Mouse (Mus musculus): Measurements from ENCODE around the gene Cltc. TPM values are rescaled to one million over a fixed set of nuclear protein-coding genes. Genes with fewer than 3 reads are reported as not detected.
A peak's percentile ranks its signal among the peaks of the same experiment; 100 is the strongest.

Cltc gene
- polyA plus RNA-seq, 1 experiment from 2014 or later = 143 TPM

DNA sequence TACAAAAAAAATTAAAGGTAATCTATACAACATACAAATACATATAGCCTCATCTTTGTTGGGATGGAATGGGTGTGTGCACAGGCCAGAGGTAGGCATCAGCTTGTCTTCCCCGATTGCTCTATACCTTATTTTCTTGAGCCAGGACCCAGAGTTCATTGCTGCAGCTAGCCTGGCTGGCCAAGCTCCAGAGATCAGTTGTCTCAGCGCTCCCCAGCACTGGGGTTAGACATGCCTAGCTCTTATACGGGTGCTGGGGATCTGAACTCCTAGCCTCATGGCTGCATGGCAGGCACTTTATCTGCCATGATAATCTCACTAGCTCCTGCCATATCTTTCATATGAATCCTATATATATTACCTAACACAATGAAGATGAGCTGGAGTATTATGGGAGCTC is 89.2 kb downstream of the Cltc start:
- DNase-seq (ENCODE audit: low spot score) = no peak
- no peaks in the 10 kb centered on the region for H3K9me3 ChIP-seq
- no peak overlapping the region for H3K27ac ChIP-seq
- no peaks in the 10 kb centered on the region for H3K27me3 ChIP-seq (ENCODE audit: insufficient read depth, poor library complexity, severe bottlenecking)
- 88% methylated on average over 3 of the region's 3 CpGs for WGBS
- H3K4me3 ChIP-seq = no peak overlapping the region
- peaks cover 19% of the 10 kb centered on the region; the same call in 1 of the 2 replicates for H3K36me3 ChIP-seq
- peaks cover 8% of the 10 kb centered on the region; the same call in 1 of the 2 replicates for H3K4me1 ChIP-seq

DNA sequence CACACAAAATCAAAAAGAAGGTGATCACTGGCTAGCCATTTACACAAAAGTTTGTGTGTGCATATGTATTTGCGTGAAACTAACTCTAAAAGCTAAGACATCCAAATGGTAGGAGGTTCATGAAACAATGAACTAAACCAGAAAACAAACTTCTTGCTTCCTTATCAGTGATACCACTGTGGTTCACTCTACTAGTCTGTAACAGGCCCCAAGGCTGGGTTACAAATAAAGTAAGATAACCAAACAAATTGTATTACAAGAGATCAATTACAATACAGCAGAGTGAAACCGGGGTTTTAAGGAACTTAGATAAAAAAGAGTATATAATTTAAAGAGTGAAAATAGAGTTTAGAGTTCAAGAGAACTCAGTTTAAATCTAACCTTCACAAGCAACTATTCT is 89.8 kb downstream of the Cltc start:
- DNase-seq (ENCODE audit: low spot score) = no peak
- Histone ChIP-seq H3K4me1 (peaks cover 8% of the 10 kb centered on the region; the same call in 1 of the 2 replicates), H3K27ac (no peak overlapping the region), H3K36me3 (peaks cover 23% of the 10 kb centered on the region; the same call in 1 of the 2 replicates), H3K4me3 (no peak overlapping the region), H3K27me3 (ENCODE audit: insufficient read depth, poor library complexity, severe bottlenecking) (no peaks in the 10 kb centered on the region), H3K9me3 (no peaks in the 10 kb centered on the region)
- WGBS = 85% methylated on average over 2 of the region's 2 CpGs

DNA sequence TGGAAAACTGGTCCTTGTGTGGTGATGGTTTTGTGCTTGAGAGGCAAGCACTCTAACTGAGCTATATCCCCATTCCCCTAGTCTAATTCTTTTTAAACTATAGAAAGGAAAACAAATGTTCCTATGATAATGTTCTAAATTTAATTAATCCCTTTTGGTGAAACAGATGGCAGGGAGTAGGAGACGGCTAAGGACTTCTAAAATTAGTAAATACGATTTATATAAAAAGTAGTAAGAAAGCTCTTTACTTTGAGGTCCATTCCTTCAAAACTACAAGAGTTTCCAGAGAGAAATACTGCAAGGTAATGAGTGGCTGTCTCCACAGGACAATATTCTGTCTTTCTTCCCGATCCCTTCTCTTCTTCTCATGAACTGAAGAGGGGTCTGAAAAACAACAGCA is 93.0 kb downstream of the Cltc start:
- Histone ChIP-seq H3K9me3 (no peaks in the 10 kb centered on the region), H3K4me3 (no peak overlapping the region), H3K4me1 (no peaks in the 10 kb centered on the region), H3K36me3 (peaks cover 42% of the 10 kb centered on the region), H3K27me3 (ENCODE audit: insufficient read depth, poor library complexity, severe bottlenecking) (no peaks in the 10 kb centered on the region), H3K27ac (no peak overlapping the region)
- DNase-seq (ENCODE audit: low spot score) = no peak
- WGBS = 88% methylated on average over 3 of the region's 3 CpGs

- no peaks in the 10 kb centered on the region for H3K27me3 ChIP-seq (ENCODE audit: insufficient read depth, poor library complexity, severe bottlenecking)
- no peak overlapping the region for H3K27ac ChIP-seq
- peaks cover 42% of the 10 kb centered on the region for H3K36me3 ChIP-seq
These were observed 93.4 kb downstream of the Cltc start for GRCm38 (mm10) chr11:86663977-86664376.

GRCm38 (mm10) chr11:86662986-86663895 is 94.1 kb downstream of the Cltc start:
- WGBS = 84% methylated on average over 8 of the region's 8 CpGs
- H3K27ac ChIP-seq = no peak overlapping the region
- H3K27me3 ChIP-seq (ENCODE audit: insufficient read depth, poor library complexity, severe bottlenecking) = no peaks in the 10 kb centered on the region
- peaks cover 42% of the 10 kb centered on the region for H3K36me3 ChIP-seq
- peak; percentile 82 for DNase-seq (ENCODE audit: low spot score)
- no peaks in the 10 kb centered on the region for H3K4me1 ChIP-seq
- H3K4me3 ChIP-seq = no peak overlapping the region
- no peaks in the 10 kb centered on the region for H3K9me3 ChIP-seq

More at GRCm38 (mm10) chr11:86663977-86664376, 93.4 kb downstream of the Cltc start:
- no peak overlapping the region for H3K4me3 ChIP-seq
- DNase-seq (ENCODE audit: low spot score) = no peak
- H3K9me3 ChIP-seq = no peaks in the 10 kb centered on the region
- no peaks in the 10 kb centered on the region for H3K4me1 ChIP-seq

- Histone ChIP-seq H3K27ac (no peak overlapping the region), H3K36me3 (peaks cover 20% of the 10 kb centered on the region), H3K4me3 (no peak overlapping the region), H3K4me1 (peaks cover 12% of the 10 kb centered on the region; the same call in 1 of the 2 replicates), H3K9me3 (no peaks in the 10 kb centered on the region), H3K27me3 (ENCODE audit: insufficient read depth, poor library complexity, severe bottlenecking) (no peaks in the 10 kb centered on the region)
- no peak for DNase-seq (ENCODE audit: low spot score)
These were observed 99.5 kb downstream of the Cltc start for GRCm38 (mm10) chr11:86657863-86658262.

DNA sequence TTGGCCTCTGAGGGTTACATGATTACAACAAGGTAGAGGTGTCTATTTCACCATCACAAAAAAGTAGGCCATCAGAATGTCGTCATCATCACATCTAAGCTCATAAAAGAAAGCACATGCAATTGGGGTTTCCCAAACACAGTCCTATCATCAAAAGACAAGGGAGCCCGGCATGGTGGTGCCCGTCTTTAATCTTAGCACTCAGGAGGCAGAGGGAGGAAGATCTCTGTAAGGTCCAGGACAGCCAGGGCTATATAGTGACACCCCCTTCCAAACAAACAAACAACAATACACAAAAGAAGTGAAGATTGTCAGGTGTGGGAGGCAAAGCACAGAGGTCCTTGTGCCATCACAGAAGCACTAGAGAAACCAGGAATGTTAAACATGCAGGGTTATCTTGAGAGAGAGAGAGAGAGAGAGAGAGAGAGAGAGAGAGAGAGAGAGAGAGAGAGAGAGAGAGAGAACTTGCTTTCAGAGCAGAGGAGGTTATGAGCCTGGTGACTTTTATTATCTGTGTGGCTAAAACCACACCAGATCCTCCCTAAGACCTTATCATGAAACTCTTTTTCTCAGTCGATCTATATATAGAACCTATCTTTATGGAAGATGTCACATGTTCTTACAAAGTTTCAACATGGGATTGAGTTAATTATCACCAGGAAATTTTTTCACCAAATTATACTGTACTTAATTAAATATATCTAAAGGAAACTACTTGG is 100.4 kb downstream of the Cltc start:
- 46% methylated on average over 4 of the region's 4 CpGs for WGBS
- H3K4me1 ChIP-seq = peaks cover 12% of the 10 kb centered on the region; the same call in 1 of the 2 replicates
- no peaks in the 10 kb centered on the region for H3K27me3 ChIP-seq (ENCODE audit: insufficient read depth, poor library complexity, severe bottlenecking)
- H3K4me3 ChIP-seq = 0 out of 2 replicates have a peak overlapping the region, but pooled peaks have one; percentile 5
- no peaks in the 10 kb centered on the region for H3K9me3 ChIP-seq
- peaks cover 13% of the 10 kb centered on the region; the same call in 1 of the 2 replicates for H3K36me3 ChIP-seq
- no peak for DNase-seq (ENCODE audit: low spot score)
- H3K27ac ChIP-seq = peak overlapping the region; percentile 65; the same call in 1 of the 2 replicates

GRCm38 (mm10) chr11:86655671-86656070 is 101.7 kb downstream of the Cltc start:
- peaks cover 4% of the 10 kb centered on the region; the same call in 1 of the 2 replicates for H3K36me3 ChIP-seq
- WGBS = 81% methylated on average over 1 of the region's 1 CpGs
- peaks cover 12% of the 10 kb centered on the region; the same call in 1 of the 2 replicates for H3K4me1 ChIP-seq
- H3K9me3 ChIP-seq = no peaks in the 10 kb centered on the region
- H3K27ac ChIP-seq = no peak overlapping the region
- no peaks in the 10 kb centered on the region for H3K27me3 ChIP-seq (ENCODE audit: insufficient read depth, poor library complexity, severe bottlenecking)
- no peak for DNase-seq (ENCODE audit: low spot score)
- H3K4me3 ChIP-seq = no peak overlapping the region

DNA sequence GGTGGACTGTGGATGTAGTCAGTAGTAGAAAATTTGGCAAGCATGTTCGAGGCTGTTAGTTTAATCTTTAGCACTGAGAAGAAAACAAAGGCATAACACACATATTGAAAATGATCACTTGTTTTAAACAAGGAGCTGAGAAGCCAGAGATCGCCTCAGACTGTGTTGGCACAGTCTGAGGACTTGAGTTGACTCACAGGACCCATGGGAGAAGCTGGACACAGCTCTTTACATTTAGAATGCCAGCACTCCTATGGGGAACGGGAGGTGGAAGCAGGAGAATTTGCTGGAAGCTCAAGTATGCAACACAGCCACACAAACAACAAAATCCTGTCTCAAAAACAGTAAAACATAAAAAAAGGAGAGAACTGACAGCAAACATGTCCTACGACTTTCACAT is 103.3 kb downstream of the Cltc start:
- no peak overlapping the region for H3K27ac ChIP-seq
- H3K27me3 ChIP-seq (ENCODE audit: insufficient read depth, poor library complexity, severe bottlenecking) = no peaks in the 10 kb centered on the region
- 81% methylated on average over 4 of the region's 4 CpGs for WGBS

DNA sequence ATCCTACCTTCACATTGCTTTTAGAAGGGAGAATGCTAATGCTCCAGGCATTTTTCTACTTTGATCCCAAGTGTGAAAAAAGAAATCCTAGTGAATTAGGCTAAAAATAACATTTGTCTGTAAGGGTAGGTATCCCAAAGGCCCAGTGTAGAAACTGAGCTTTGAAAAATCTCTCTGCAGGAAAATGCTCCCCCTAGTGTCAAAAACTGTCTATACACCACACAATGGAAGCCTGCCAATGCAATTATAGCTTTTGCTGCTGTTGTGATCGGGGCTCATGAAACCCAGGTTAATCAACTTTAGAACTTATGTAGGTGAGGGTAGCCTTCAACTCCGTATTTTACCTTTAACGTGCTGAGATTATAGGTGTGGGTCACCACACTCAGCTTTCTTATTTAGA is 103.9 kb downstream of the Cltc start:
- peaks cover 15% of the 10 kb centered on the region for H3K4me1 ChIP-seq
- H3K36me3 ChIP-seq = no peaks in the 10 kb centered on the region
- no peak overlapping the region for H3K27ac ChIP-seq
- 37% methylated on average over 3 of the region's 3 CpGs for WGBS
- H3K4me3 ChIP-seq = no peak overlapping the region
- H3K9me3 ChIP-seq = no peaks in the 10 kb centered on the region
- H3K27me3 ChIP-seq (ENCODE audit: insufficient read depth, poor library complexity, severe bottlenecking) = no peaks in the 10 kb centered on the region
- DNase-seq (ENCODE audit: low spot score) = no peak

More for the DNA sequence above, 103.3 kb downstream of the Cltc start:
- Histone ChIP-seq H3K9me3 (no peaks in the 10 kb centered on the region), H3K4me3 (no peak overlapping the region), H3K4me1 (peaks cover 12% of the 10 kb centered on the region; the same call in 1 of the 2 replicates), H3K36me3 (no peaks in the 10 kb centered on the region)
- no peak for DNase-seq (ENCODE audit: low spot score)

GRCm38 (mm10) chr11:86652578-86652979 is 104.8 kb downstream of the Cltc start:
- H3K9me3 ChIP-seq = no peaks in the 10 kb centered on the region
- H3K36me3 ChIP-seq = no peaks in the 10 kb centered on the region
- peaks cover 15% of the 10 kb centered on the region for H3K4me1 ChIP-seq
- H3K27ac ChIP-seq = peak overlapping the region; percentile 29; the same call in 1 of the 2 replicates
- no peak overlapping the region for H3K4me3 ChIP-seq
- WGBS = 86% methylated on average over 4 of the region's 4 CpGs
- no peaks in the 10 kb centered on the region for H3K27me3 ChIP-seq (ENCODE audit: insufficient read depth, poor library complexity, severe bottlenecking)
- DNase-seq (ENCODE audit: low spot score) = no peak

GRCm38 (mm10) chr11:86650676-86651075 is 106.7 kb downstream of the Cltc start:
- peaks cover 16% of the 10 kb centered on the region for H3K4me1 ChIP-seq
- H3K27ac ChIP-seq = peak overlapping the region; percentile 42; the same call in 1 of the 2 replicates
- no peaks in the 10 kb centered on the region for H3K36me3 ChIP-seq
- H3K27me3 ChIP-seq (ENCODE audit: insufficient read depth, poor library complexity, severe bottlenecking) = no peaks in the 10 kb centered on the region
- H3K4me3 ChIP-seq = no peak overlapping the region
- DNase-seq (ENCODE audit: low spot score) = no peak
- no peaks in the 10 kb centered on the region for H3K9me3 ChIP-seq
- 60% methylated on average over 6 of the region's 6 CpGs for WGBS

- no peak overlapping the region for H3K4me3 ChIP-seq
- H3K27ac ChIP-seq = no peak overlapping the region
- WGBS = 78% methylated on average over 1 of the region's 1 CpGs
- no peaks in the 10 kb centered on the region for H3K27me3 ChIP-seq (ENCODE audit: insufficient read depth, poor library complexity, severe bottlenecking)
- H3K36me3 ChIP-seq = 0 out of 2 replicates have a peak, but pooled peaks cover 3% of the 10 kb centered on the region
- no peak for DNase-seq (ENCODE audit: low spot score)
- peaks cover 16% of the 10 kb centered on the region for H3K4me1 ChIP-seq
- no peaks in the 10 kb centered on the region for H3K9me3 ChIP-seq
These were observed 107.8 kb downstream of the Cltc start for GRCm38 (mm10) chr11:86649542-86649941.

Data from heart, embryonic 10.5 days (tissue).